ENCODE assay signal across 15 mouse cellular contexts in the genomic region with DNA sequence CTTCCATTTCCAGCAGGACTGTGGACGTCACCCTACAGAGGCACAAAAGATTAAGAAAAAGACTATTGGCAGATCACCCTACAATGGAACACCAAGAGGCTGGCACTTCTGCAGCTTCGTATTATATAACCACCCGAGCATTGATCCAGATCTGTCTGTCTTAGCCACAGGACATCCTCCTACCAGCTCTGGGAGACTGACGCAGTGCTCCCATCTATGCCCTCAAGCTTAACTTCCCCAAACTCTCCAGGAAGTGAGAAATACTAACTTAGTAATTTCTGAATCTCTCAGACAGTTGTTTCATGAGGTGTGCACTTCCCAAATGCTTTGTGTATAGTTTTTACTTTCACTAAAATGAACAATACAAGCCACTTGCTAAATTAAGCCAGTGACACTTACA.
"Had no signal": no experiment of that assay in that cellular context is flagged by ENCODE, and none has a peak within 500 bp of the region (broad histone marks: within the 10 kb centered on the region; RNA-seq: fewer than 3 reads in every experiment).

No protein-coding gene starts in this region.

- H3K4me1 ChIP-seq: liver, embryonic 15.5 days; stomach, embryonic 15.5 days had no signal

- H3K27ac ChIP-seq: limb, embryonic 10.5 days; liver, embryonic 15.5 days; neural tube, embryonic 13.5 days; stomach, embryonic 15.5 days had no signal

- H3K9ac ChIP-seq: liver, embryonic 15.5 days; lung, embryonic 14.5 days; neural tube, embryonic 13.5 days; stomach, embryonic 15.5 days had no signal

- H3K9me3 ChIP-seq: limb, embryonic 10.5 days; liver, embryonic 15.5 days; neural tube, embryonic 13.5 days; stomach, embryonic 15.5 days had no signal

- H3K4me3 ChIP-seq: limb, embryonic 10.5 days; liver, embryonic 15.5 days; neural tube, embryonic 13.5 days; stomach, embryonic 15.5 days had no signal

- DNase-seq: kidney, adult 11 months; kidney, postnatal 14 days; lung, embryonic 14.5 days; lung, postnatal 10 days; lung, postnatal 4 days; midbrain, embryonic 14.5 days; retina, postnatal 1 day; right cerebral cortex, postnatal 4 days; thymus, adult 2 months; thymus, postnatal 25 days had no signal

- H3K36me3 ChIP-seq: limb, embryonic 10.5 days; liver, embryonic 15.5 days; neural tube, embryonic 13.5 days; stomach, embryonic 15.5 days had no signal

- H3K27me3 ChIP-seq: liver, embryonic 15.5 days; neural tube, embryonic 13.5 days; stomach, embryonic 15.5 days had no signal

- H3K4me2 ChIP-seq: liver, embryonic 11.5 days; liver, embryonic 15.5 days; lung, embryonic 14.5 days; neural tube, embryonic 13.5 days; stomach, embryonic 15.5 days had no signal
